Mouse (Mus musculus): ENCODE measurements around the gene Ppp1r16b. TPM values are rescaled to one million over a fixed set of nuclear protein-coding genes. Genes with fewer than 3 reads are reported as not detected.

Gene Ppp1r16b
- polyA plus RNA-seq, 2 experiments: 1.4 to 4.1 TPM

GRCm38 (mm10) chr2:158642587-158642986, 22.6 kb upstream of the Ppp1r16b start:
- no peaks in the 10 kb centered on the region; the same call in 1 of the 2 replicates for H3K9me3 ChIP-seq (ENCODE audit: control insufficient read depth, low read length)
- no peak for DNase-seq (ENCODE audit: low spot score)
- H3K4me1 ChIP-seq (ENCODE audit: control insufficient read depth, insufficient read depth, low read length): no peaks in the 10 kb centered on the region
- H3K9ac ChIP-seq (ENCODE audit: low read depth, low read length, severe bottlenecking): no peak overlapping the region
- no peaks in the 10 kb centered on the region for H3K27me3 ChIP-seq (ENCODE audit: control insufficient read depth, insufficient read depth, low read length)
- WGBS: 80% methylated on average over 2 of the region's 2 CpGs
- H3K36me3 ChIP-seq (ENCODE audit: control insufficient read depth, insufficient read depth, low read length): peaks cover 21% of the 10 kb centered on the region
- H3K4me2 ChIP-seq (replicated peaks; ENCODE audit: low read depth, low read length, severe bottlenecking): no peak overlapping the region
- no peak for ATAC-seq (ENCODE audit: low FRiP score, low read depth)
- no peak overlapping the region for H3K4me3 ChIP-seq (replicated peaks; ENCODE audit: low read length)
- no peak for TF ChIP-seq POLR2A (IDR thresholded peaks at IDR 0.05; ENCODE audit: borderline replicate concordance, extremely low read depth, insufficient read depth, insufficient read length)
- no peak overlapping the region for H3K27ac ChIP-seq (replicated peaks; ENCODE audit: low read depth, low read length)

GRCm38 (mm10) chr2:158643791-158644190, 21.4 kb upstream of the Ppp1r16b start:
- Histone ChIP-seq H3K4me2 (replicated peaks; ENCODE audit: low read depth, low read length, severe bottlenecking) (no peak overlapping the region), H3K36me3 (ENCODE audit: control insufficient read depth, insufficient read depth, low read length) (peaks cover 11% of the 10 kb centered on the region), H3K9me3 (ENCODE audit: control insufficient read depth, low read length) (no peaks in the 10 kb centered on the region; the same call in 1 of the 2 replicates), H3K4me3 (replicated peaks; ENCODE audit: low read length) (no peak overlapping the region), H3K9ac (ENCODE audit: low read depth, low read length, severe bottlenecking) (no peak overlapping the region), H3K27me3 (ENCODE audit: control insufficient read depth, insufficient read depth, low read length) (no peaks in the 10 kb centered on the region), H3K27ac (replicated peaks; ENCODE audit: low read depth, low read length) (no peak overlapping the region), H3K4me1 (ENCODE audit: control insufficient read depth, insufficient read depth, low read length) (no peaks in the 10 kb centered on the region)
- no peak for ATAC-seq (ENCODE audit: low FRiP score, low read depth)
- 74% methylated on average over 3 of the region's 3 CpGs for WGBS
- DNase-seq (ENCODE audit: low spot score): no peak
- no peak for TF ChIP-seq POLR2A (IDR thresholded peaks at IDR 0.05; ENCODE audit: borderline replicate concordance, extremely low read depth, insufficient read depth, insufficient read length)

GRCm38 (mm10) chr2:158651159-158651908, 13.9 kb upstream of the Ppp1r16b start:
- ATAC-seq (ENCODE audit: low FRiP score, low read depth) (no peak), DNase-seq (ENCODE audit: low spot score) (no peak)
- Histone ChIP-seq H3K4me1 (ENCODE audit: control insufficient read depth, insufficient read depth, low read length) (no peaks in the 10 kb centered on the region), H3K27me3 (ENCODE audit: control insufficient read depth, insufficient read depth, low read length) (no peaks in the 10 kb centered on the region), H3K9ac (ENCODE audit: low read depth, low read length, severe bottlenecking) (no peak overlapping the region), H3K4me3 (replicated peaks; ENCODE audit: low read length) (no peak overlapping the region), H3K36me3 (ENCODE audit: control insufficient read depth, insufficient read depth, low read length) (no peaks in the 10 kb centered on the region), H3K27ac (replicated peaks; ENCODE audit: low read depth, low read length) (no peak overlapping the region), H3K4me2 (replicated peaks; ENCODE audit: low read depth, low read length, severe bottlenecking) (no peak overlapping the region), H3K9me3 (ENCODE audit: control insufficient read depth, low read length) (no peaks in the 10 kb centered on the region; the same call in 1 of the 2 replicates)
- WGBS: 59% methylated on average over 7 of the region's 7 CpGs
- TF ChIP-seq POLR2A (IDR thresholded peaks at IDR 0.05; ENCODE audit: borderline replicate concordance, extremely low read depth, insufficient read depth, insufficient read length): no peak

- no peak for TF ChIP-seq POLR2A (IDR thresholded peaks at IDR 0.05; ENCODE audit: borderline replicate concordance, extremely low read depth, insufficient read depth, insufficient read length)
- DNase-seq (ENCODE audit: low spot score) (peak; percentile 71), ATAC-seq (ENCODE audit: low FRiP score, low read depth) (peak; percentile 65; the same call in 1 of the 2 replicates)
- H3K4me1 ChIP-seq (ENCODE audit: control insufficient read depth, insufficient read depth, low read length): no peaks in the 10 kb centered on the region
- WGBS: 7% methylated on average over 4 of the region's 4 CpGs
- H3K27me3 ChIP-seq (ENCODE audit: control insufficient read depth, insufficient read depth, low read length): no peaks in the 10 kb centered on the region
- H3K9ac ChIP-seq (ENCODE audit: low read depth, low read length, severe bottlenecking): no peak overlapping the region
- no peaks in the 10 kb centered on the region for H3K9me3 ChIP-seq (ENCODE audit: control insufficient read depth, low read length)
- H3K27ac ChIP-seq (replicated peaks; ENCODE audit: low read depth, low read length): no peak overlapping the region
- no peak overlapping the region for H3K4me3 ChIP-seq (replicated peaks; ENCODE audit: low read length)
- H3K36me3 ChIP-seq (ENCODE audit: control insufficient read depth, insufficient read depth, low read length): no peaks in the 10 kb centered on the region
- H3K4me2 ChIP-seq (replicated peaks; ENCODE audit: low read depth, low read length, severe bottlenecking): no peak overlapping the region
Measured at GRCm38 (mm10) chr2:158652985-158653384, 12.2 kb upstream of the Ppp1r16b start.

- Histone ChIP-seq H3K27me3 (ENCODE audit: control insufficient read depth, insufficient read depth, low read length) (no peaks in the 10 kb centered on the region), H3K4me3 (replicated peaks; ENCODE audit: low read length) (no peak overlapping the region), H3K9me3 (ENCODE audit: control insufficient read depth, low read length) (no peaks in the 10 kb centered on the region), H3K27ac (replicated peaks; ENCODE audit: low read depth, low read length) (no peak overlapping the region), H3K9ac (ENCODE audit: low read depth, low read length, severe bottlenecking) (no peak overlapping the region), H3K4me1 (ENCODE audit: control insufficient read depth, insufficient read depth, low read length) (peaks cover 5% of the 10 kb centered on the region; the same call in 1 of the 2 replicates), H3K4me2 (replicated peaks; ENCODE audit: low read depth, low read length, severe bottlenecking) (no peak overlapping the region), H3K36me3 (ENCODE audit: control insufficient read depth, insufficient read depth, low read length) (no peaks in the 10 kb centered on the region)
- ATAC-seq (ENCODE audit: low FRiP score, low read depth) (no peak), DNase-seq (ENCODE audit: low spot score) (no peak)
- no peak for TF ChIP-seq POLR2A (IDR thresholded peaks at IDR 0.05; ENCODE audit: borderline replicate concordance, extremely low read depth, insufficient read depth, insufficient read length)
- 83% methylated on average over 9 of the region's 9 CpGs for WGBS
Measured at GRCm38 (mm10) chr2:158654717-158655116, 10.5 kb upstream of the Ppp1r16b start.

Data from limb, embryonic 14.5 days (tissue).